Mouse (Mus musculus) CD4-positive, CD25-positive, alpha-beta regulatory T cell, adult 2 months (primary cell): ENCODE results near the gene Yars.

Experiments used
- DNase-seq: peaks from one replicate; pipeline ENCODE4 v3.0.0-alpha.2; 2012; ENCODE audit warnings: low read depth, low spot score

The Yars gene

DNA sequence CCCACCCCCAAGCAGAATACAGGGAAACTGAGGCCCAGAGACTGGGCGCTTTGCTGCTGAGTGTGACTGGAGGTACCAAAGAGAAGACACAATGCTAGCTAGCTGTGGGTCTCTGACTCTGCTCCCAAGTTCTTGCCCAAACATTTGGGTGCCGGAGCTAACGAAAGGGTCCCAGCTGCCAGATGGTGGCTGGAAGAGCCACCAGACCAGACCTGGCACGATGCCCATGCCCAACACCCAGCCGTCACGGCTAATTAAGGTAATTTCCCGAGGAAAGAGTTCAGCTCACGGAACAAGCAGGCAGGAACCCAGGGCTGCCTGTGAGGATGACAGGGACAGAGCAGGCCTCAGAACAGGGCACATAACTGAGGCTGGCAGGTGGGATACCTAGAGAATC is 38.4 kb downstream of the Yars start:
- no peak for DNase-seq

GRCm38 (mm10) chr4:129230926-129231325 is 41.4 kb downstream of the Yars start:
- DNase-seq: no peak

DNA sequence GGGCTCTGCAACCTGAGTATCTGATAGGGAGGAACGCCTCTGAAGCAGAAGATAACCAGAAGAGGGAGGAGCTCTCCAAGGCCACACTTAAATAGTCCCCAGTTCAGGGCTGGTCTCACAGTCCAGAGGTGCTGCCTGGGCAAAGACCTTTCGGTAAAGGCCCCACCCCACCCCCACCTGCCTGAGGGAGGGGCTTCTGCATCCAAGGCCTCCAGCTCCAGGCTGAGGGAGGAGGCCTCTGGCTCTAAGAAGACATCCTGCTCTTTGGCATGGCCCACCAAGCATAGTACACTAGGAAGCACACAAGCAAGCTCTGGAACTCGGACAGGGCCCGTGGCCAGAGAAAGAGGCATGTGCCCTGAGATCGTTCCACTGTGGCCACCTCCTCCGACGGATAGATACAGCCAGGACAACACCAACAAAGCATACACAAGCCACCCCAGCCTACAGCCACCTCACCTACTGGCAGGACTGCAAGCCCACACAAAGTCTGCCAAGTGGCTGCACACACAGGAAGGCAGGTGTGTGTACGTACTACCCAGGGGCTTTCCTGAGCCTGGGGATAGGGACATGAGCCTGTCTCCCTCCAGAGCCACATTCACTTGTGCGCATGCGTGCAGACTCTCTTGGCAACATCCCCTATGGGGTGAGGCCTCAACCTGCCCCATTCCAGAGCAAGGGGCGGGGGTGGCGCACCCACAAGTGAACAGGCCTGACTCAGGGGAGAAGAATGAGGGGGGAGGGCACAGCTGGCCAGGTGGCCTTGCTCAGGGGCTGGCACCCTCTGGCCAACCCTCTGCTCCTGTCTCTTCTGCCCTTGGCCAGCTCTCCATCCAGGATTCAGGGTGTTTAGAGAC is 42.3 kb downstream of the Yars start:
- no peak for DNase-seq

DNA sequence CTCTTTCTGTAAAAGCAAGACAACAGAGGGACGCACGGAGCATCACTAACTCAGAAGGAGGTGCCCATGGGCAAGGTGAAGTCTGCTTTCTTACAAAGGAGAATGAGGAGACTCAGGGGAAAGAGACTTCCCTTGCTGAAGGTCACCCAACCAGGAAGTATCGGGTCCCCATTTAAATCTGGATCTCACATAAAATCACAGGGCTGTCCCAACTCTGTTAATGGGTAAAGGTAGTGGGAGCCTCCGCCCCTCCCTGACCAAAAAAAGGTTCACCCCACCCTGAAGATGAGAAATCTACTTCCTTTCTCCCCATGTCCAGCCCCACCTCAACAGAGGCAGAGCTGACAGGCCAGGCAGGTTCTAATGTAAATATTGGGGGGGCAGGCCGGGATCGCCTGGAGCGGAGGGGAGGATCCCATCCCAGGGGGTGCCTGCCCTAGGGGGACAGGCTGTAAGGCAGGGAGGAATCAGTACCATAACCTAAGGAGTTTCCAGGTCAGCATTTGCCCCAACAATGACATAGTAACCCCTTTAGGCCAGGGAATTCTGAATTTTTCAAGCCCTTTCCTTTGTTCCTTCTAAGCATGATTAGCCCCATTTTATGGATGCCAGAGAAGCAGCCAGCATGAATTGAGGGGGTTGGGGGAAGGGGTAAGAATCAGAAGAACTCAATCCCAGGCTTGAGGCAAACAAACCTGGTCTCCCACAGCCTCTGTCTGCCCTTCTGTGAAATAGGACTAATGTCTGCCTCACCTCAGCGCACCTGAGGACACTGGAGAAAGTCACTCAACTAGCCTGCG is 43.2 kb downstream of the Yars start:
- no peak for DNase-seq

DNA sequence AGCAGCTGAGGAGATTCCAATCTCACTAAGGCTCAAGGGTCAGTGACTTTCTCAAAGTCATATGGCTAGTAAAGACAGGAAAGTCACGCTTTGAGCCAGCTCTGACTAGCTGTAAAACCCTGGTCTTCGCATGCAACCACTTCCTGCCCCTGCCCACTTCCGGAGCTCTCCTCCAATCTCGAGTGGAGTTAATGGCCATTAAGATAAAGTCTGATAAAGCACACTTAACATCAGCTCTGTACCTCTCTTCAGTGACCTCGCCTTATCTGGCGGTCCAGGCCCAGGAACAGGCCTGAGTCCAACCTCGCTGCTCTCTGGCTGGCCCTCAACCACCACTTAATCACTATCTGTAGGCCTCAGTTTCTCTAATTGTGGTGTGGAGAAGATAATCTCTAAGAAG is 44.9 kb downstream of the Yars start:
- peak; percentile 37 for DNase-seq

- DNase-seq: no peak
Measured at GRCm38 (mm10) chr4:129235147-129235546, 45.6 kb downstream of the Yars start.

DNA sequence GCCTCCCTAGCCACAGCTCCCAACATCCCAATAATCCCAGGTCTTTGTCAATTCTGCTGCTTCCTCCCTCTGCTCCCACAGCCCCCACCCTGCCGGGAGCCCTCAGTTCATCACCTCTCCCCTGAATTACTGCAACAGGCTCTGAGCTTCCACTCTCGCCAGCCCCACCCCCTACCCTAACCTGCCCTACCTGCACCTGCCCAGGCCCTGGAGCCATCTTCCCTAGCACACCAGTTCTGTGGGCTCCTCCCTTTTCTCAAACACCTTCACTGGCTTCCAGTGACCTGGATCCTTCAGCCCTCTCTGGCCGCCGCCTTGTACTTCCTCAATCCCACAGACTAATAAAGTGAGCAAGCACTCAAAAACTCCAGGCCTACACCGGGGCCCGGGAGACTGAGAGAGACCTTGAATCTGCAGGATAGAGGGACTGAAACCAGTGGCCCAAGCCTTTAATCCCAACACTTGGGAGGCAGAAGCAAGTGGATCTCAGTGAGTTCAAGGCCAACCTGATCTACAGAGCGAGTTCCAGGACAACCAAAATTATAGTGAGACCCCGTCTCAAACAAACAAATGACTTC is 46.8 kb downstream of the Yars start:
- DNase-seq: no peak

- DNase-seq: no peak
Measured at GRCm38 (mm10) chr4:129237843-129238441, 48.4 kb downstream of the Yars start.

DNA sequence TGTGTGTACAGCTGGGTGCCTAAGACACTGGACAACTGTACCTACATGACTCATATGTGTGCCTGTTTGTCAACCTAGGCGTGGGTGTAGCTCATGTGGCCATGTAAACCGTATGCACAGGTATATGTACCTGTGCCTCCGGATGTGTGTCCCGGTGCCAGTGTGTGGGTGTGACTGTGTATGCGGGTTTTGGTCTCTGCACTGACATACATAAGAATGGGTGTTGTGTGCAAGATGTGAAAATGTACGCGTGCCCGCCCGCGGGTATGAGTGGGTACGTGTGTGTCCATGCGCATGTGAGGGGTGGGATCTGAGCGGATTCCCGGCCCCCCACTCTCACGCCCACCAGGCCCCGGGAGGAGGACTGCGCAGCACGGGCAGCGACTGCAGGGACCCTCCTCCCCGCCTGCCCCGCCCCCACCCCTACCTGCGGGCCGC is 49.0 kb downstream of the Yars start:
- DNase-seq: peak; percentile 31

DNA sequence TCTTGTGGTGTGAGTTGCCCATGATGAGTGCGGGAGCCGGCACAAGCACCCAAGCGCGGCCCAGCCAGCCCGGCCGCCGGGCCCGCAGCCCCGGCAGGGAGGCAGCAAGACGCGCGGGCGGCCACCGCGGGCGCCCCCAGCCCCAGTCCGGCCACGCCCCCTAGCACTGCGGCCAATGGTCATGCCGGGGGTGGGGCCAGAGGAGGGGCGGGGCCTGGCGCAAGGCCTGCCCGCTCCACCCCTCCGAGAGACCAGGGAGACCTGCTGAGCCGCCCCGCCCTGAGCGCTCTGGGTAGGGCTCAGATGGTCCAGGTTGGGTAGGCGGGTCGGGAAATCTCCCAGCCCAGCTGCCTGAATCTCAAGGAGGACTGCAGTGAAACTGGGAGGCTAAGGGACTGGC is 49.5 kb downstream of the Yars start:
- DNase-seq: peak; percentile 41

DNA sequence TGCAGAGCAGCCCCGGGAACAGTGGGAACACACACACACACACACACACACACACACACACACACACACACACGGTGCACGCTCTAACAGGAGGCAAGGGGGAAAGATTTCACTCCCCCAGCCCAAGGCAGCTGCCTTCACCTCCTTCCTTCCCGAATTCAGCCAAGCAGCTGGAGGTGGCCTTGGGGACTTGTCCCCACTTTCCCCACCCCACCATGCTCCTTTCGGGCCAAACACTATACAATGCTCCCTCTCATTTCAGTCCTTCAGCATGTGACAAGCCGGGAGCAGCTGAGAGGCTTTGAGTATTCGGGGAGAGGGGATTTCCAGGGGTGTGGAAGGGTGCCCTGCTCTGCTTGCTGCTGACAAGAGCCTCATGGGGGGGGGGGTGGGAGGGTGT is 52.3 kb downstream of the Yars start:
- no peak for DNase-seq

GRCm38 (mm10) chr4:129242327-129242726 is 52.8 kb downstream of the Yars start:
- DNase-seq: no peak

- no peak for DNase-seq
Measured at GRCm38 (mm10) chr4:129242761-129243160, 53.2 kb downstream of the Yars start.

DNA sequence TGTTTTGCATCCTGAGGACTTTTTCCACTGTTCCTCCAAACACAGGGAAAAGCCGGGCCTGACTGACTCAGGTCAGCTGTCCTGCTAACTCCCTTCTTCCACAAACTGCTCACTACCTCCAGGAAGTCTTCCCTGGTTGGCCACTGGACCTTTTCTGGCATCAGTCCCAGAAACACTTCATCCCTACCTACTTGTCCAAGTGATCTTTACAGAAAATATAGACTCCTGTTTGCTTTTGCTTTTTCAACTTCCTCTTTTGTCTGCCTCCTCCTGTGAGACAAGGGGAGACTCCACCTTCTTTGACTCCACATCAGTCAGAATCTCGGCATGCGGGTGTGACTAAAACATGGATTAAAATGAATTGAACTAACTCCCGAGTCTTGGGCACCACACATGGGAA is 55.2 kb downstream of the Yars start:
- DNase-seq: no peak

GRCm38 (mm10) chr4:129246360-129247301 is 57.1 kb downstream of the Yars start:
- DNase-seq: no peak

- DNase-seq: no peak
Measured at GRCm38 (mm10) chr4:129247381-129248242, 58.1 kb downstream of the Yars start.

DNA sequence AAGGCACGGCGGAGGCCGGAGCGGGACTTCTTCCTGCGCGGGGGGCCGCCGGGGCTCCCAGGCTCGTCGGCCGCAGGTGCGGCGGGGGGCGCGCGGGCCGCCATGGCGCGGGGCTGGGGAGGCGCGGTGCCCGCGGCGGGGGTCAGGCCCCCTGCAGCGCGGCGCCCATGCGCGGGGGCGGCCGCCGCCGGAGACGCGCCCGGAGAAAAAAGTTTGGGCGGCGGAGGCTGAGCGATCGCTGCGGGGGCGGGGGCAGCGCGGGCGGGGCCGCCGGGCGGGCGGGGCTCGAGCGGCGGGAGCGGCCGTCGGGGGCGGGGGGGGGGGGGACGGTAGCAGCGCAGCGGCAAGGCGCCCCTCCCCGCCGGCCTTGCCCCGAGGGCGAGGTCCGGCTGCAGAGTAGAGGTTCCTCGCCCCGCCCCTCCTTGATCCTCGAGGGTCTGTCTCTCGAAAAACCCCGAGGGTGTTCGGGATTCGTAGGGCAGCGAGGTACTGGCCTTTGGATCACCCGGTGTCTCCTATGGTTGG is 58.7 kb downstream of the Yars start:
- peak; percentile 62 for DNase-seq

DNA sequence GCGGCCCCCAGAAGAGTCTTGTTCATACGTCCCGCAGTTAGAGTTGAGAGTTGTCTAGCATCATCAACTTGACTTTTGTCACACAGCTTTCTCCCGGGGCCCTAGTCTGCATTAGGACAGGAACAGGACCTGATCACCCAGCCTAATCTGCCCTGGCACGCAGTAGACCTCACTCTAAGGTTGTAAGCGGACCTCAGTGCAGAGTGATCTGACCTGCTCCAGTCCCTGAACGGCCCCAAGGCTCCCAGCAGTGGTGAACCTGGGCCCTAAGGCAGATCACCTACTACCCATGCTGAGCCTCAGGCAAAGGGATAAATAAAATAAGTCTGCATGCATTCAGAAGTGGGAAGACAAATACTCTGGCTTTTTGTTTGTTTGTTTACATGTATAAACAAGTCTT is 59.7 kb downstream of the Yars start:
- DNase-seq: no peak

DNA sequence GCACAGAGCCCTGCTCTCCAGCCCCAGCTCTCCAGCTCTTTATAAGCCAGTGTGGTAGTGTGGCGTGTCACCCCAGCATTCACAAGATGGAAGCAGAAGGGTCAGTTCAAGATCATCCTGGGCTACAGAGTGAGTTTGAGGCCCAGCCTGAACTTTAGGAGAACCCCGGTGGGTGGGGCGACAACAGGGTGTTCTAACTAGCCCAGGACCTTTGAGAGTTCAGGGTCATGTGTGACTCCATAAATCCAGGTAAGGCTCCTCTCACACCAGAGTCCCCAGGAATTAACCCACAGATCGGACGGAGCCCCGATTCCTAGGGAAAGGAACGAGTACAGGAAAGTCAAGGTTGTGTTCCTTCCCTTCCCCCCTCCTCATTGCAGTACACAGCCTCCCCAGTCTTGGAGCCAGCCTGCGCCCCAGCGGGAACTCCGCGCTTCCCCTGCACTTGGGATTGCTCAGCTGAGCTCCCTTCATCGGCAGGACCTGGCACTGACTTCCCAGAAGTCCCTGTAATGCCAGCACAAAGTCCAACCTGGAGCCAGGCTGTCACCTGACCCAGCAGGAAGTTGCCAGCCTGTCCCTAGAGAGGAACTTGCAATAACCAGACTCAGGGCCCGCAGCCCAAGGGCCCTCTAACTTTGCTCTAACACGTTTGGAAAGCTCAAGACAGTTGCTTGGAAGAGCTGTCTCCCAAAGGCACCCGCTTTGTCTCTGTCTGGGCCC is 61.4 kb downstream of the Yars start:
- no peak for DNase-seq
